Mouse (Mus musculus) testis, adult 2 months (tissue): Measurements from ENCODE around the gene Adcy9.

ENCODE experiments used
- CTCF ChIP-seq: fragments of 200-500 bp; IDR thresholded peaks from 2 replicates; pipeline ENCODE4 v1.5.1; 2012; ENCODE audit warnings: low read depth, mild to moderate bottlenecking, inconsistent platforms, low read length, moderate library complexity; ENCODE audit not compliant: control insufficient read depth, insufficient read depth, insufficient replicate concordance
- POLR2A ChIP-seq: fragments of 200-500 bp; IDR thresholded peaks from 2 replicates; pipeline ENCODE4 v1.6.1; 2012; ENCODE audit warnings: low read depth, mild to moderate bottlenecking, inconsistent platforms, low read length, moderate library complexity; ENCODE audit not compliant: control insufficient read depth

- TF ChIP-seq CTCF (no peak), POLR2A (no peak)
These were observed 42.7 kb downstream of the Adcy9 start for GRCm38 (mm10) chr16:4377556-4377955.
